Mouse (Mus musculus) limb, embryonic 12.5 days (tissue): ENCODE measurements at regions not wholly inside any gene's neighbourhood (a gene's known extent, or its start where the extent isn't known, plus 50 kb on each side); places are given as distances from the start of the nearest gene placed in this dataset.

Experiments
- ATAC-seq: fragments of 200-750 bp; cut with Nextera tagmentation; 2 replicates; pipeline ENCODE4 v1.8.0; 2017; ENCODE audit warnings: low read depth, moderate TSS enrichment; ENCODE audit not compliant: insufficient number of reproducible peaks, insufficient read depth, low FRiP score, low TSS enrichment
- H3K27ac ChIP-seq: fragments of 300-500 bp; sonication (generic); 2 replicates; pipeline ENCODE4 v1.5.1; 2016; ENCODE audit warnings: mild to moderate bottlenecking, moderate library complexity
- H3K27me3 ChIP-seq: fragments of 300-500 bp; sonication (generic); 2 replicates; pipeline ENCODE4 v1.6.1; 2016; ENCODE audit warnings: mild to moderate bottlenecking, moderate library complexity
- H3K36me3 ChIP-seq: fragments of 300-500 bp; sonication (generic); 2 replicates; pipeline ENCODE4 v1.6.1; 2016; ENCODE audit warnings: mild to moderate bottlenecking, moderate library complexity
- H3K4me1 ChIP-seq: fragments of 300-500 bp; sonication (generic); replicated peaks from 2 replicates; pipeline ENCODE4 v1.6.1; 2016
- H3K4me2 ChIP-seq: fragments of 300-500 bp; sonication (generic); 2 replicates; pipeline ENCODE4 v1.6.1; 2016; ENCODE audit warnings: mild to moderate bottlenecking, moderate library complexity
- H3K4me3 ChIP-seq: fragments of 300-500 bp; sonication (generic); replicated peaks from 2 replicates; pipeline ENCODE4 v1.5.1; 2016; ENCODE audit warnings: mild to moderate bottlenecking
- H3K9ac ChIP-seq: fragments of 300-500 bp; sonication (generic); replicated peaks from 2 replicates; pipeline ENCODE4 v1.6.1; 2016; ENCODE audit warnings: mild to moderate bottlenecking, moderate library complexity
- H3K9me3 ChIP-seq: fragments of 300-500 bp; sonication (generic); 2 replicates; pipeline ENCODE4 v1.6.1; 2016; ENCODE audit warnings: mild to moderate bottlenecking, moderate library complexity
- WGBS: fragments of 180-500 bp; shearing (Covaris S2); methylation state at CpG from one replicate; pipeline ENCODE4 v1.1.7; 2016; 5-methylcytosine and 5-hydroxymethylcytosine counted together

GRCm38 (mm10) chr19:56189185-56189584, 97.8 kb upstream of the Habp2 start:
- Histone ChIP-seq H3K4me3 (no peak overlapping the region), H3K4me2 (no peak overlapping the region), H3K27me3 (peaks cover 6% of the 10 kb centered on the region; the same call in 1 of the 2 replicates), H3K36me3 (no peaks in the 10 kb centered on the region), H3K4me1 (peaks cover 7% of the 10 kb centered on the region), H3K27ac (no peak overlapping the region), H3K9me3 (0 out of 2 replicates have a peak, but pooled peaks cover 3% of the 10 kb centered on the region), H3K9ac (no peak overlapping the region)
- 95% methylated on average over 1 of the region's 1 CpGs for WGBS
- ATAC-seq: no peak

GRCm38 (mm10) chr19:56190222-56190621, 96.7 kb upstream of the Habp2 start:
- no peak for ATAC-seq

DNA sequence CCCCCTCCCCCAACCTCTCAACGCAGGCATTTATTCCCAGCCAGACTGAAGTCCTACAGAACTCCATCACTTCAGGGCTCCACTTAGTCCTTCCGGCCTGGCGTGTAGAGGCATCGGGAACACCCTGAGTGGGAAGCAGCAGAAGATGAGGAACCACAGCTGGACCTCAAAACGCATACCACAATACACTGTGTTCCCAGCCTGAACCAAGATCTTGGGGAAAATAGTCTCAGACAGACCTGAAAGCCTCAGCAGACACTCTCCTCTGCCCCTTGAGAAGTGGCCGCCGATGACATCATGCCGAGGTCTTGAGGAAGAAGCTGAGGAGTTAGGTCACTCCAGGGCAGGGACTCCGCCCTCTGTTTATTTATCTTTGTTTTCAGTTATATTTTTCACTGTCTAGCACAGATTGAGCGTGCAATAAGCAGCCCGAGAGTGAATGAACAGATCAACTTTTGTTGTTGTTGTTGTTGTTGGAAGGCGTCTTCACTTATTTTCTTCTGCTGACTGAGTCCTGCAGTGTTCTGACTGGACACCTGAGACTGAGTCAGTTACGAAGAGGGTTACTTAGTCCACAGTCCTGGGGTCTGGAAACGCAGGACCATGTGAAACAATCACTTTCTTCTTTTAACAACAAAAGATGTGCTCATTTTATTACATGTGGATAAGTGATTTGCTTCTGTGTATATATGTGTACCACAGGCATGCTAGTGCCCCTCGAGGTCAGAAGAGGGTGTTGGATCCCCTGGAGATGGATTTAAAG, 88.3 kb upstream of the Habp2 start:
- Histone ChIP-seq H3K27ac (no peak overlapping the region), H3K9me3 (no peaks in the 10 kb centered on the region), H3K27me3 (peaks cover 9% of the 10 kb centered on the region; the same call in 1 of the 2 replicates), H3K9ac (no peak overlapping the region), H3K4me1 (peaks cover 28% of the 10 kb centered on the region), H3K36me3 (no peaks in the 10 kb centered on the region), H3K4me3 (no peak overlapping the region), H3K4me2 (no peak overlapping the region)
- no peak for ATAC-seq
- 84% methylated on average over 15 of the region's 15 CpGs for WGBS

More at GRCm38 (mm10) chr19:56190222-56190621, 96.7 kb upstream of the Habp2 start:
- Histone ChIP-seq H3K4me3 (no peak overlapping the region), H3K4me1 (peaks cover 7% of the 10 kb centered on the region), H3K27me3 (peaks cover 6% of the 10 kb centered on the region; the same call in 1 of the 2 replicates), H3K9ac (no peak overlapping the region), H3K9me3 (no peaks in the 10 kb centered on the region), H3K27ac (no peak overlapping the region), H3K36me3 (no peaks in the 10 kb centered on the region), H3K4me2 (no peak overlapping the region)
- 26% methylated on average over 3 of the region's 3 CpGs for WGBS

- Histone ChIP-seq H3K27me3 (peaks cover 9% of the 10 kb centered on the region; the same call in 1 of the 2 replicates), H3K4me2 (no peak overlapping the region), H3K27ac (peak overlapping the region; percentile 50), H3K36me3 (no peaks in the 10 kb centered on the region), H3K9me3 (no peaks in the 10 kb centered on the region), H3K4me1 (peaks cover 28% of the 10 kb centered on the region), H3K4me3 (no peak overlapping the region), H3K9ac (no peak overlapping the region)
- ATAC-seq: no peak
- 32% methylated on average over 14 of the region's 14 CpGs for WGBS
Measured at GRCm38 (mm10) chr19:56199401-56200150, 87.4 kb upstream of the Habp2 start.

- Histone ChIP-seq H3K9me3 (no peaks in the 10 kb centered on the region), H3K36me3 (no peaks in the 10 kb centered on the region), H3K9ac (no peak overlapping the region), H3K27ac (no peak overlapping the region), H3K27me3 (peaks cover 9% of the 10 kb centered on the region; the same call in 1 of the 2 replicates), H3K4me2 (no peak overlapping the region), H3K4me1 (peaks cover 32% of the 10 kb centered on the region), H3K4me3 (no peak overlapping the region)
- 84% methylated on average over 9 of the region's 9 CpGs for WGBS
- no peak for ATAC-seq
Measured at GRCm38 (mm10) chr19:56201007-56201682, 85.8 kb upstream of the Habp2 start.

GRCm38 (mm10) chr19:56201738-56202480, 85.0 kb upstream of the Habp2 start:
- ATAC-seq: no peak; the same call in 1 of the 2 replicates
- H3K4me1 ChIP-seq: peaks cover 31% of the 10 kb centered on the region
- no peak overlapping the region for H3K9ac ChIP-seq

GRCm38 (mm10) chr19:56202481-56203130, 84.3 kb upstream of the Habp2 start:
- ATAC-seq: no peak
- Histone ChIP-seq H3K9ac (no peak overlapping the region), H3K27me3 (peaks cover 4% of the 10 kb centered on the region; the same call in 1 of the 2 replicates), H3K4me3 (no peak overlapping the region), H3K36me3 (no peaks in the 10 kb centered on the region), H3K9me3 (no peaks in the 10 kb centered on the region), H3K4me2 (no peak overlapping the region), H3K27ac (no peak overlapping the region), H3K4me1 (peaks cover 34% of the 10 kb centered on the region)
- 69% methylated on average over 9 of the region's 9 CpGs for WGBS

More at GRCm38 (mm10) chr19:56201738-56202480, 85.0 kb upstream of the Habp2 start:
- no peak overlapping the region for H3K4me2 ChIP-seq
- no peak overlapping the region for H3K27ac ChIP-seq
- peaks cover 8% of the 10 kb centered on the region; the same call in 1 of the 2 replicates for H3K27me3 ChIP-seq
- no peaks in the 10 kb centered on the region for H3K36me3 ChIP-seq
- H3K9me3 ChIP-seq: no peaks in the 10 kb centered on the region
- H3K4me3 ChIP-seq: no peak overlapping the region

DNA sequence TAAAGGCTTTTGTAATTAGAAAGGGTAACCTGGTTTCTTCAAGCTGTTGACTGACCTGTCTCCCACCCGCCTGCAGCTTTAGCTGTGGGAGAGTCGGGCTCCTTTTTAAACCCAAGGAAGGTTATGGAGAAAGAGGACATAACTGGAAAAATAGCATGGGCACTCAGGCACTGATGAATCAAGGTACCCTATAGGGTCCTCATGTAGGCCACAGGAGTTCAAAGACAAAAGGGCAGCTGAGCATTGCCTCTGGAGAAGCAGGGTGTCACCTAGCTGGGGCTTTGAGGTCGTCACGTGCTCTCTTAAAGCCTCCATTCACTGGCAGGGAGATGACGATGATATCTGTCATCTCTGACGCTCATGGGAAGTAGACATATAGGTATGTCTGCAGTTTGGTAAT, 68.4 kb upstream of the Habp2 start:
- Histone ChIP-seq H3K9me3 (no peaks in the 10 kb centered on the region), H3K36me3 (no peaks in the 10 kb centered on the region), H3K9ac (no peak overlapping the region), H3K27ac (peak overlapping the region; percentile 20; the same call in 1 of the 2 replicates), H3K4me2 (no peak overlapping the region), H3K4me3 (no peak overlapping the region), H3K4me1 (peaks cover 62% of the 10 kb centered on the region), H3K27me3 (peaks cover 34% of the 10 kb centered on the region)
- no peak for ATAC-seq
- WGBS: 49% methylated on average over 6 of the region's 6 CpGs

DNA sequence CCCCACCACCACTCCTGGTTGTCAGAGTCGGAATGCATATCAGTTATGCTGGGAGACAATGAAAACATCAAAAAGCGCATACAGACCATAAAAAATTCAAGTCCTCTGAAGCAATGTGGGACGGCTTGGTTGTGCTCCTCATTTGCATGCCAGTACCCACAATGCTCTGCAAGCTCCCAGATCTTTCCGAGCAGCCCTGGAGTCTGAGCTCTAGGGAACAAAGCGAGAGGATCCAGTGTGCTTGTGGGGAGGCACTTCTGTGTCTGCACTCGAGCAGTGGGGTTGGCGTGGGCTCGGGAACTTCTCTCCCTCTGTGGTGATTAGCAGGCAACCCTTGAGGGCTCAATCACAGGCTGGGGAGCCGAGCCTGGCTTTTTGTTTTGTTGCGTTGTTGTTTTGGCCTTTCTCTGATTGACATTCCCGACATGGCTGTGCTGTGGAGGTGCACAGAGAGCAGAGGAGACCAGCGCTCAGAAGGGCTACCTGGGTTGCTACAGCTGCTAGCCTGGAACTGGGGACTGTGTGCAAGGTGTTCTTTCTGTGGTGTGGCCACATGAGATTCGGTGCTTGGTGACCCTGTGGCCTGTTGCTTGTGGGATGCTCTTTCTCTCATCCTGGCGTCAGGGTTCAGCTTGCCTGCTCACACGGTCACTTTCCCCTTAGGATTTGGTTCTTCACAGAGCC, 66.1 kb upstream of the Habp2 start:
- peaks cover 71% of the 10 kb centered on the region for H3K4me1 ChIP-seq
- WGBS: 70% methylated on average over 15 of the region's 15 CpGs

GRCm38 (mm10) chr19:56222496-56222895, 64.4 kb upstream of the Habp2 start:
- H3K9me3 ChIP-seq: no peaks in the 10 kb centered on the region
- H3K4me1 ChIP-seq: peaks cover 63% of the 10 kb centered on the region
- no peak overlapping the region for H3K9ac ChIP-seq
- H3K4me2 ChIP-seq: no peak overlapping the region
- no peaks in the 10 kb centered on the region for H3K36me3 ChIP-seq
- WGBS: 56% methylated on average over 4 of the region's 4 CpGs
- peaks cover 35% of the 10 kb centered on the region for H3K27me3 ChIP-seq
- H3K4me3 ChIP-seq: no peak overlapping the region
- peak overlapping the region; percentile 8; the same call in 1 of the 2 replicates for H3K27ac ChIP-seq
- no peak for ATAC-seq

More for the DNA sequence above, 66.1 kb upstream of the Habp2 start:
- ATAC-seq: no peak
- H3K4me3 ChIP-seq: no peak overlapping the region
- H3K9ac ChIP-seq: no peak overlapping the region
- H3K27me3 ChIP-seq: peaks cover 37% of the 10 kb centered on the region
- H3K4me2 ChIP-seq: no peak overlapping the region
- no peaks in the 10 kb centered on the region for H3K36me3 ChIP-seq
- no peaks in the 10 kb centered on the region for H3K9me3 ChIP-seq
- no peak overlapping the region for H3K27ac ChIP-seq
